8 mouse cellular contexts compared by ENCODE assay signal in the genomic region with DNA sequence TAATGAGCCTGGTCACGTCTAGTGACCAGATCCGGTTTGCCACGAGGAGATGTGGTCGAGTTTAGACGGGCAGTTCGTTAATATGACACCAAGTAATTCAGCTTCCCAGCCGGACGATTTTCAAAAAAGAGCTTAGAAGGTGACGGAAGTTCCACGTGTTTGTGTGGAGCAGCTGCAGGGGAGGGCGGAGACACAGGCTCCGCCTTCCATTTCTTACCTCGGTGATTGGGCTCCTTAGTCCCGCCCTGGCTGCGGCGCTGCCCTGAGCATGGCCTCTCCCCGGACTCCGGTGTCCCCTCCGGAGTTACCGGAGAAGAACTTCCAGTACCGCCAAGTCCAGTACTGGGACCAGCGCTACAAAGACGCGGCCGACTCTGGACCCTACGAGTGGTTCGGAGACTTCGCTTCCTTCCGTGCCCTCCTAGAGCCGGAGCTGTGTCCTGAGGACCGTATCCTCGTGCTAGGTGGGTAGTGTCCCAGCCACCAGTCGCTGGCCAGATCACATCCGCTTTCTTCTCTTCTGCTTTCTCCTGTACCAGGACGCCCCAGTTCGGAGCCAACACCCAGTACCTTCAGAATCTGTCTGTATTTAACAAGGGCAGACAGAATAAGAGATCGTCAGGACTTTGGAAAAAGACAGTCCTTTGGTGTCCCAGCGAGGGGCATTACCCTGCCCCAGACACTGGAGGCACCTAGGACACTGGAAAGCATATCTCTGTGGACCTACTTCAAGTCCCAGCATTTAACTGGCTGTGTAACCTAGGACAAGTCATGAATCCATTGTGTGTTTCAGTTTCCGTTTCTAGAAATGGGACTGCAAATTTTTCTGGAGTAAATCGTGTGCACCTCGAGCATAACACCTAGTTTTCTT. TPM values are rescaled to one million over a fixed set of nuclear protein-coding genes. Genes with fewer than 3 reads are reported as not detected.
DNase-seq lines count a peak whose midpoint lies in the region; ATAC-seq and TF ChIP-seq lines count a peak whose summit lies in the region.

Gene Eef1akmt4, plus strand, starts transcription at position 237 of the 871 bp plus-strand sequence.
Gene Gm49333, plus strand, starts transcription at position 254 of the 871 bp plus-strand sequence.
Gene Alg3, minus strand, starts transcription at position 379 of the 871 bp plus-strand sequence.

- no peaks in the 10 kb centered on the region for H3K9me3 ChIP-seq in hindbrain, embryonic 16.5 days (ENCODE audit: control insufficient read depth, low read length)

- ATAC-seq in activated CD4-positive, CD25-positive, alpha-beta regulatory T cell, adult 4 months = peak; percentile 96
- peak; percentile 95 for ATAC-seq in hindbrain, embryonic 16.5 days
- ATAC-seq in megakaryocyte progenitor cell, adult 5-6 weeks (replicated peaks; ENCODE audit: poor library complexity) = peak; percentile 94

- peaks cover 18% of the 10 kb centered on the region for H3K4me1 ChIP-seq in hindbrain, embryonic 16.5 days (ENCODE audit: control insufficient read depth, insufficient read depth, low read depth, low read length)

- peak within 1 kb of the TSS; percentile 93 for H3K27ac ChIP-seq in gastrocnemius, adult 2 months
- H3K27ac ChIP-seq in hindbrain, embryonic 16.5 days (ENCODE audit: low read depth, low read length) = peak within 1 kb of the TSS; percentile 89

- H3K4me3 ChIP-seq in gastrocnemius, adult 2 months = peak within 1 kb of the TSS; percentile 86
- peak within 1 kb of the TSS; percentile 87 for H3K4me3 ChIP-seq in hindbrain, embryonic 16.5 days (ENCODE audit: low read length)

- H3K4me2 ChIP-seq in hindbrain, embryonic 16.5 days (ENCODE audit: low read length) = peak within 1 kb of the TSS; percentile 78

- no peak for TF ChIP-seq CTCF in gastrocnemius, adult 2 months (IDR thresholded peaks at IDR 0.05)

- H3K36me3 ChIP-seq in hindbrain, embryonic 16.5 days (ENCODE audit: control insufficient read depth, insufficient read depth, low read length) = peaks cover 7% of the 10 kb centered on the region; the same call in 1 of the 2 replicates

- DNase-seq in cerebellum, postnatal 4 days (ENCODE audit: low spot score in 2 of 2) = peak; percentile 58 to 77
- DNase-seq in gastrocnemius, adult 2 months = peak; percentile 94
- DNase-seq in left cerebral cortex, postnatal 10 days (ENCODE audit: extremely low spot score in 1 of 2, low spot score in 2 of 2) = peak; percentile 73 to 92
- DNase-seq in right cerebral cortex, postnatal 10 days (ENCODE audit: low spot score in 2 of 2) = peak; percentile 84 to 89
- peak; percentile 77 to 87 for DNase-seq in urinary bladder, postnatal 36 days (ENCODE audit: low spot score in 2 of 2)

- 2% methylated on average over 40 of the region's 41 CpGs for WGBS in hindbrain, embryonic 16.5 days

- intact Hi-C loops in gastrocnemius, adult 2 months (cut with DNase I) = loop anchor here (2.0 to 5.0 kb wide), 2 partner anchors 39 to 74 kb away; partner anchors contain the start of genes Ap2m1 and Psmd2
- intact Hi-C loops in left cerebral cortex, postnatal 10 days (cut with DNase I) = no loop called here

- H3K9ac ChIP-seq in hindbrain, embryonic 16.5 days (ENCODE audit: low read depth, low read length) = peak within 1 kb of the TSS; percentile 87

- H3K27me3 ChIP-seq in hindbrain, embryonic 16.5 days (replicated peaks; ENCODE audit: control insufficient read depth, insufficient read depth, low read length) = no peaks in the 10 kb centered on the region

RNA-seq across cellular contexts. Expression of gene Eef1akmt4, which starts in this region (rescaled TPM):
- polyA plus RNA-seq in activated CD4-positive, CD25-positive, alpha-beta regulatory T cell, adult 4 months (2017; shearing (Covaris generic)) = 10 to 100 TPM; 19.0 to 25.6 TPM
- 1 to 10 TPM; 3.4 to 6.3 TPM for total RNA-seq in gastrocnemius, adult 2 months (2021)
- 8.5 and 10.9 TPM in 2 replicates for polyA plus RNA-seq in hindbrain, embryonic 16.5 days (2015; fragmentation: Nextera tagmentation; extraction: Ambion mirVana)
- total RNA-seq in left cerebral cortex, postnatal 10 days (2021) = 1 to 10 TPM; 2.1 to 2.3 TPM
- 38.4 and 46.5 TPM in 2 replicates for total RNA-seq in megakaryocyte progenitor cell, adult 5-6 weeks (2015)
- 6.4 and 8.0 TPM in 2 replicates for total RNA-seq in megakaryocyte progenitor cell, adult 5-6 weeks (2017)

RNA-seq across cellular contexts. Expression of gene Gm49333, which starts in this region (rescaled TPM):
- polyA plus RNA-seq in activated CD4-positive, CD25-positive, alpha-beta regulatory T cell, adult 4 months (2017; shearing (Covaris generic)) = not detected
- not detected for total RNA-seq in gastrocnemius, adult 2 months (2021)
- polyA plus RNA-seq in hindbrain, embryonic 16.5 days (2015; fragmentation: Nextera tagmentation; extraction: Ambion mirVana) = not detected in 2 replicates
- not detected for total RNA-seq in left cerebral cortex, postnatal 10 days (2021)
- not detected in 2 replicates for total RNA-seq in megakaryocyte progenitor cell, adult 5-6 weeks (2015)
- not detected in 2 replicates for total RNA-seq in megakaryocyte progenitor cell, adult 5-6 weeks (2017)

RNA-seq across cellular contexts. Expression of gene Alg3, which starts in this region (rescaled TPM):
- polyA plus RNA-seq in activated CD4-positive, CD25-positive, alpha-beta regulatory T cell, adult 4 months (2017; shearing (Covaris generic)) = 10 to 100 TPM; 28.2 to 31.8 TPM
- total RNA-seq in gastrocnemius, adult 2 months (2021) = 10 to 100 TPM; 13.4 to 14.6 TPM
- polyA plus RNA-seq in hindbrain, embryonic 16.5 days (2015; fragmentation: Nextera tagmentation; extraction: Ambion mirVana) = 43.9 and 44.7 TPM in 2 replicates
- total RNA-seq in left cerebral cortex, postnatal 10 days (2021) = 10 to 100 TPM; 12.7 to 14.0 TPM
- total RNA-seq in megakaryocyte progenitor cell, adult 5-6 weeks (2015) = 33.2 and 38.5 TPM in 2 replicates
- 20.4 and 21.4 TPM in 2 replicates for total RNA-seq in megakaryocyte progenitor cell, adult 5-6 weeks (2017)

Comparison
In these comparisons a context has a peak if more than half of its experiments do, and no peak if none do; other contexts are left out.
1. Peak in every context shown above with its lines: DNase-seq, ATAC-seq, H3K4me3 ChIP-seq and H3K27ac ChIP-seq.